Mouse (Mus musculus) bone marrow, adult 2 months (tissue): Measurements from ENCODE around the gene Scgb1c1. TPM values are rescaled to one million over a fixed set of nuclear protein-coding genes. Genes with fewer than 3 reads are reported as not detected.
A peak's percentile ranks its signal among the peaks of the same experiment; 100 is the strongest.

Experiments used
- H3K27ac ChIP-seq: fragments of 200-500 bp; 2 replicates; pipeline ENCODE4 v1.5.1; 2012; ENCODE audit warnings: low read depth, mild to moderate bottlenecking, control low read depth, inconsistent platforms, low read length; ENCODE audit not compliant: control insufficient read depth, poor library complexity, insufficient read depth
- H3K4me1 ChIP-seq: fragments of 200-500 bp; 2 replicates; pipeline ENCODE4 v1.6.1; 2011; ENCODE audit warnings: low read length; ENCODE audit not compliant: control insufficient read depth, insufficient read depth
- H3K4me3 ChIP-seq: fragments of 200-500 bp; replicated peaks from 2 replicates; pipeline ENCODE3; 2011; ENCODE audit warnings: mild to moderate bottlenecking, low read depth, low read length, control low read depth; ENCODE audit not compliant: control insufficient read depth
- CTCF ChIP-seq: fragments of 200-500 bp; IDR thresholded peaks from 2 replicates; pipeline ENCODE4 v1.5.1; 2011; ENCODE audit warnings: low read length, control low read depth; ENCODE audit not compliant: control insufficient read depth, insufficient read depth
- POLR2A ChIP-seq: fragments of 200-500 bp; IDR thresholded peaks from 2 replicates; pipeline ENCODE4 v1.6.1; 2011; ENCODE audit warnings: low read depth, mild to moderate bottlenecking, control low read depth, low read length, borderline replicate concordance; ENCODE audit not compliant: control insufficient read depth
- WGBS: fragments of 180-500 bp; shearing (Covaris S2); methylation state at CpG from one replicate; pipeline ENCODE4 v1.1.7; 2018; 5-methylcytosine and 5-hydroxymethylcytosine counted together
- polyA plus RNA-seq: library from polyadenylated mRNA; stranded (reverse); fragments of >200 nt; gene quantifications from 2 replicates; pipeline ENCODE4 v1.2.4, GENCODE M21; 2011; ENCODE audit warnings: low replicate concordance; ENCODE audit not compliant: missing spikeins, insufficient read depth, insufficient read length

The Scgb1c1 gene
- polyA plus RNA-seq = not detected in 2 replicates

GRCm38 (mm10) chr7:140844905-140845665, at the start of gene Scgb1c1:
Gene Scgb1c1 (plus strand): TSS chr7:140845547.
- Histone ChIP-seq H3K4me3 (no peak within 1 kb of the TSS), H3K27ac (no peak within 1 kb of the TSS), H3K4me1 (no peaks in the 10 kb centered on the region)
- WGBS = 27% methylated on average over 14 of the region's 14 CpGs
- peak; percentile 98 for TF ChIP-seq CTCF
- no peak for TF ChIP-seq POLR2A

- 84% methylated on average over 3 of the region's 3 CpGs for WGBS
- Histone ChIP-seq H3K27ac (no peak overlapping the region), H3K4me3 (no peak overlapping the region), H3K4me1 (no peaks in the 10 kb centered on the region)
- TF ChIP-seq CTCF = 0 out of 2 replicates have a peak, but pooled peaks have one; percentile 6
- TF ChIP-seq POLR2A = no peak
These were observed 47.7 kb upstream of the Scgb1c1 start for GRCm38 (mm10) chr7:140797619-140798018.

- Histone ChIP-seq H3K27ac (no peak overlapping the region), H3K4me1 (no peaks in the 10 kb centered on the region), H3K4me3 (no peak overlapping the region)
- WGBS = 72% methylated on average over 2 of the region's 2 CpGs
- no peak for TF ChIP-seq CTCF
- no peak for TF ChIP-seq POLR2A
These were observed 47.1 kb upstream of the Scgb1c1 start for GRCm38 (mm10) chr7:140798212-140798611.

GRCm38 (mm10) chr7:140802629-140803028, 42.7 kb upstream of the Scgb1c1 start:
- 68% methylated on average over 6 of the region's 6 CpGs for WGBS
- no peak overlapping the region for H3K27ac ChIP-seq
- H3K4me3 ChIP-seq = no peak overlapping the region
- H3K4me1 ChIP-seq = no peaks in the 10 kb centered on the region
- TF ChIP-seq POLR2A (no peak), CTCF (no peak)

- Histone ChIP-seq H3K4me3 (no peak overlapping the region), H3K4me1 (no peaks in the 10 kb centered on the region), H3K27ac (no peak overlapping the region)
- TF ChIP-seq CTCF (peak; percentile 55; the same call in 1 of the 2 replicates), POLR2A (no peak)
- WGBS = 2% methylated on average over 1 of the region's 1 CpGs
These were observed 39.6 kb upstream of the Scgb1c1 start for GRCm38 (mm10) chr7:140805704-140806103.

- H3K4me3 ChIP-seq = no peak overlapping the region
- 80% methylated on average over 6 of the region's 6 CpGs for WGBS
- H3K27ac ChIP-seq = no peak overlapping the region
- no peaks in the 10 kb centered on the region for H3K4me1 ChIP-seq
- TF ChIP-seq POLR2A (no peak), CTCF (no peak; the same call in 1 of the 2 replicates)
These were observed 34.9 kb upstream of the Scgb1c1 start for GRCm38 (mm10) chr7:140810496-140810895.

GRCm38 (mm10) chr7:140811714-140812113, 33.6 kb upstream of the Scgb1c1 start:
- H3K4me1 ChIP-seq = no peaks in the 10 kb centered on the region
- WGBS = 82% methylated on average over 13 of the region's 13 CpGs
- H3K4me3 ChIP-seq = no peak overlapping the region
- H3K27ac ChIP-seq = no peak overlapping the region
- TF ChIP-seq CTCF (no peak), POLR2A (no peak)

- Histone ChIP-seq H3K4me3 (no peak overlapping the region), H3K4me1 (no peaks in the 10 kb centered on the region), H3K27ac (no peak overlapping the region)
- TF ChIP-seq CTCF (no peak), POLR2A (no peak)
- WGBS = 83% methylated on average over 12 of the region's 12 CpGs
These were observed 32.5 kb upstream of the Scgb1c1 start for GRCm38 (mm10) chr7:140812850-140813249.

GRCm38 (mm10) chr7:140820173-140820572, 25.2 kb upstream of the Scgb1c1 start:
- Histone ChIP-seq H3K27ac (no peak overlapping the region), H3K4me1 (no peaks in the 10 kb centered on the region; the same call in 1 of the 2 replicates), H3K4me3 (no peak overlapping the region)
- TF ChIP-seq CTCF = no peak
- no peak for TF ChIP-seq POLR2A
- WGBS = 75% methylated on average over 4 of the region's 4 CpGs
